Mouse (Mus musculus) kidney, postnatal 0 days (tissue): ENCODE measurements around the gene Ppie. TPM values are rescaled to one million over a fixed set of nuclear protein-coding genes. Genes with fewer than 3 reads are reported as not detected.

Source experiments
- ATAC-seq: fragments of 200-750 bp; cut with Nextera tagmentation; replicated peaks from 2 replicates; pipeline ENCODE4 v1.8.0; 2017; ENCODE audit warnings: low read depth, moderate number of reproducible peaks, moderate TSS enrichment, moderate library complexity; ENCODE audit not compliant: low FRiP score
- DNase-seq: peaks from one replicate; pipeline ENCODE4 v3.0.0-alpha.2; 2016; ENCODE audit warnings: low spot score
- H3K27ac ChIP-seq: fragments of 300-500 bp; sonication (generic); 2 replicates; pipeline ENCODE4 v1.5.1; 2014; ENCODE audit warnings: mild to moderate bottlenecking
- H3K27me3 ChIP-seq: fragments of 300-500 bp; sonication (generic); 2 replicates; pipeline ENCODE4 v1.6.1; 2014; ENCODE audit warnings: low read length, mixed read lengths; ENCODE audit not compliant: insufficient read depth
- H3K36me3 ChIP-seq: fragments of 300-500 bp; sonication (generic); 2 replicates; pipeline ENCODE4 v1.6.1; 2014; ENCODE audit warnings: low read length, mixed read lengths; ENCODE audit not compliant: insufficient read depth
- H3K4me1 ChIP-seq: fragments of 300-500 bp; sonication (generic); replicated peaks from 2 replicates; pipeline ENCODE4 v1.6.1; 2014; ENCODE audit warnings: antibody characterized with exemption, low read length, mixed read lengths; ENCODE audit not compliant: insufficient read depth
- H3K4me2 ChIP-seq: fragments of 300-500 bp; sonication (generic); 2 replicates; pipeline ENCODE4 v1.6.1; 2014; ENCODE audit warnings: mild to moderate bottlenecking, low read length, moderate library complexity, mixed read lengths
- H3K4me3 ChIP-seq: fragments of 300-500 bp; sonication (generic); replicated peaks from 2 replicates; pipeline ENCODE4 v1.5.1; 2014; ENCODE audit warnings: low read depth, low read length
- H3K9ac ChIP-seq: fragments of 300-500 bp; sonication (generic); 2 replicates; pipeline ENCODE4 v1.6.1; 2014; ENCODE audit warnings: low read depth, low read length
- H3K9me3 ChIP-seq: fragments of 300-500 bp; sonication (generic); replicated peaks from 2 replicates; pipeline ENCODE4 v1.6.1; 2016; ENCODE audit warnings: low read length, inconsistent platforms, mixed read lengths
- CTCF ChIP-seq: IDR thresholded peaks from 2 replicates; pipeline ENCODE4 v1.5.1; 2016; ENCODE audit warnings: antibody characterized with exemption, low read depth, mild to moderate bottlenecking, moderate library complexity
- WGBS: fragments of 180-500 bp; shearing (Covaris S2); extraction: QIAGEN DNeasy Blood & Tissue Kit; methylation state at CpG from one replicate; pipeline ENCODE4 v1.1.7; 2014; 5-methylcytosine and 5-hydroxymethylcytosine counted together
- polyA plus RNA-seq: library from polyadenylated mRNA; unstranded; fragments of >200 nt; fragmentation: Nextera tagmentation; extraction: Ambion mirVana; gene quantifications from 2 replicates; pipeline ENCODE4 v1.2.1, GENCODE M21; 2015

Ppie gene
- polyA plus RNA-seq, 1 experiment from 2014 or later, result 76.9 TPM

DNA sequence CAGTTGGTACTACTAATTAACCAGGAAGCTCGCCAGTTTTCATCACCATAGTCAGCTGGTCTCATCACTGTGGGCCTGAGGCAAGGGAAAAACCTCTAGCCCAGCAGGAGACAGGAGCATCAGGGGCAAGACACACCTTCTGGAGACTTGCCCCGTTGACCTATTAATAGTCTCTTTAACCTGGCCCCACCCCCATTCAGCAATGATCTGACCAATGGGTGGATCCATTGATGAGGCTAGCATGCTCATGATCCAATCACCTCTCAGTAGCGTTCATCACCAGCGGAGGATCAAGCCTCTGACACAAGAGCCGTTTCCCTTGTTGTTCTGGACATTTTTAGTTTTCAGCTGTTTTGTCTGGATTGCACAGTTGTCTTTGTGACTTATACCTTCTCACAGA, 47.1 kb downstream of the Ppie start:
- H3K27ac ChIP-seq, result no peak overlapping the region
- ATAC-seq, result no peak
- H3K9me3 ChIP-seq, result no peaks in the 10 kb centered on the region
- TF ChIP-seq CTCF, result no peak
- no peak overlapping the region for H3K9ac ChIP-seq
- H3K4me1 ChIP-seq, result no peaks in the 10 kb centered on the region
- no peak overlapping the region for H3K4me3 ChIP-seq
- no peaks in the 10 kb centered on the region for H3K27me3 ChIP-seq
- no peak overlapping the region for H3K4me2 ChIP-seq
- WGBS, result 70% methylated on average over 5 of the region's 5 CpGs
- H3K36me3 ChIP-seq, result no peaks in the 10 kb centered on the region
- no peak for DNase-seq

GRCm38 (mm10) chr4:123086381-123086780, 53.4 kb downstream of the Ppie start:
- Histone ChIP-seq H3K27me3 (no peaks in the 10 kb centered on the region), H3K27ac (no peak overlapping the region), H3K36me3 (no peaks in the 10 kb centered on the region), H3K9ac (no peak overlapping the region), H3K4me3 (no peak overlapping the region), H3K4me1 (no peaks in the 10 kb centered on the region), H3K9me3 (no peaks in the 10 kb centered on the region), H3K4me2 (no peak overlapping the region)
- TF ChIP-seq CTCF, result peak; percentile 36
- ATAC-seq, result no peak
- 80% methylated on average over 4 of the region's 4 CpGs for WGBS
- DNase-seq, result no peak

GRCm38 (mm10) chr4:123085290-123085689, 54.5 kb downstream of the Ppie start:
- no peak for TF ChIP-seq CTCF
- H3K4me2 ChIP-seq, result no peak overlapping the region
- ATAC-seq, result no peak

DNA sequence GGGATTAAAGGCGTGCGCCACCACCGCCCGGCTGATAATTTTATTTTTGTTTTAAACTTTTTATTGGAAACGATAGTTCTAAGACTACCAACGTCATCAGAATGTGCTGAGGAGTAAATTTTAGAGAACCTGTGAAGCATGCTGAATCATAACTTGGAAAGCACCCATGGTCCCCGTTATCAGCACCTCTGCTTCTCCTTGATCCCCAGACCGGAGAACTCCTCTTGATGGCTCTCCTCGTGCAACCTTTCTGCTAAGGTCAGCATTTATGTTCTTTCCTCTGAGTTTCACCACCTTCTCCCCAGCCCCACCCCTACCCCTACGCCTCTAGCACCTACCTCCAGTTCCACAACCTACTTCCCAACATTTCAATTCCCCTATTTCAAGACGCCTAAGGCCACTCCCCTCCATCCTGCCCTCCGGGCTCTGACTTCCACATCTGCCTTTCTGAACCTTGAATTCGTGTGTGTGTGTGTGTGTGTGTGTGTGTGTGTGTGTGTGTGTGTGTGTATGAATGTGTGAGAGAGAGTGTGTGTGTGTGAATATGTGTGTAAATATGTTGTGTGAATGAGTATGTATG, 56.3 kb downstream of the Ppie start:
- TF ChIP-seq CTCF, result no peak
- no peak for DNase-seq
- H3K27me3 ChIP-seq, result no peaks in the 10 kb centered on the region
- H3K4me3 ChIP-seq, result no peak overlapping the region
- H3K9ac ChIP-seq, result no peak overlapping the region
- no peak for ATAC-seq
- H3K4me2 ChIP-seq, result no peak overlapping the region
- H3K9me3 ChIP-seq, result no peaks in the 10 kb centered on the region
- H3K4me1 ChIP-seq, result no peaks in the 10 kb centered on the region
- no peak overlapping the region for H3K27ac ChIP-seq
- WGBS, result 62% methylated on average over 13 of the region's 13 CpGs
- H3K36me3 ChIP-seq, result no peaks in the 10 kb centered on the region

More at GRCm38 (mm10) chr4:123085290-123085689, 54.5 kb downstream of the Ppie start:
- Histone ChIP-seq H3K27me3 (no peaks in the 10 kb centered on the region), H3K9ac (no peak overlapping the region), H3K9me3 (no peaks in the 10 kb centered on the region), H3K4me1 (no peaks in the 10 kb centered on the region), H3K36me3 (no peaks in the 10 kb centered on the region), H3K27ac (no peak overlapping the region), H3K4me3 (no peak overlapping the region)
- no peak for DNase-seq
- WGBS, result 74% methylated on average over 2 of the region's 2 CpGs

DNA sequence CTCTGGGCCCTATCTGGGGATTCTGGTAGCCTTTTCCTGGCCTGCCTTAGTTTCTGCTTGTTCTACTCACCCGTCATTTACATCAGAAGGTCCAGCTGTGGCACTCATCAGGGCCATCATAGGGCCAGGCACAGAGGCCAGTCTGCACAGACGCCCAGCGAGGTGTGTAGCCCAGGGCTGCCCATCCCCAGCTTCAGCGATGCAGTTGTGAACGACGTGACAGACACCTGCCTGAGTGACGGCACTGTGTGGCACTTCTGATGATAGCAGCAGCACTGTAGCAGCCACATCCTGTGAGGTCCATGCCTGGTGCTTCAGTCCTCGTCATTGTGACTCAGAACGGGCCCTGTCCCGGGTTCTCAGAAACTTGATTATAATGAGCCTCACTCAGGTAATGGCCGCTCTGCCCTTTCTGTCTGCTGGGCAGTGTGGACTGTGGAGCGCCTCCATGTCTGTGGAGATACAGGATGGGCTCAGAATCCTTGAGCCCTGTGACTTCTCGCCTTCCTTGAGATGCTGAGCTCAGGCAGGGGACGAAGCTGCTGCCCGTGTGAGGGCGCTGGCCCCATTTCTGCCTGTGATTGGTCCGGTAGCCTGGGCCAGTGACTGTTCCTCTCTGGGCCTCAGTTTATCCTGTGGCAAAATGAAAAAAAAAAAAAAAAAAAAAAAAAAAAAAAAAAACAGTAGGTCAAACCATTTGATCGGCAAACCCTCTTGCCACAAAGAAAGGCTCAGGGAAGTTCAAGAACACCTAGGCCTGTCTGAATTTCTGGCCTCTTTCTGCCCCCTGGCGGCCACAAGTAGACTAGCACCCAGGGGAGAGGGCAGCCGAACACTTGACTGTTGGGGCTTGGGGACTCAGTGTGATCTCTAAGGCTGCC, 57.2 kb downstream of the Ppie start:
- Histone ChIP-seq H3K27ac (no peak overlapping the region), H3K9ac (no peak overlapping the region), H3K4me3 (no peak overlapping the region), H3K4me1 (no peaks in the 10 kb centered on the region), H3K9me3 (no peaks in the 10 kb centered on the region), H3K27me3 (no peaks in the 10 kb centered on the region), H3K4me2 (no peak overlapping the region), H3K36me3 (no peaks in the 10 kb centered on the region)
- ATAC-seq (no peak), DNase-seq (peak; percentile 81)
- 76% methylated on average over 20 of the region's 20 CpGs for WGBS
- peak; percentile 88 for TF ChIP-seq CTCF

DNA sequence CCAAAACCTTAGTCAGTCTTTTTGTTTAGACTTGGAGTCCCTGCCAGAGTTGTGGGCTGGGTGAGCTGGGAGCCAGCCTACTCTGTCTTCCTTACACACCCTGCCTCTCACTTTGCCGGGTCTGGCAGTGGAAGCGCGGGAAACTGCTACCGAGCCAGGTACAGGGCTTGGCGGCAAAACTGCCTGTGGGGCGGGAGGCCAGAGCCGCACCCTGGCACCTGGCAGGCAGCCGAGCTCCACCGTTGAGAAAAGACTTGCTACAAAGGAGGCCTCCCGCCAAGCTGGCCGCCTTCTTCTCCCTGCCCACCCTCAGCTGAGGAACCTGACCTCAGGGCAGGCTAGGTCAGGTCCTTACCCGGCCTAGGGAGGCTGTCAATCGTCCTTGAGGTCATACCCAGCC, 59.0 kb downstream of the Ppie start:
- H3K27me3 ChIP-seq, result no peaks in the 10 kb centered on the region
- H3K4me3 ChIP-seq, result no peak overlapping the region
- 41% methylated on average over 13 of the region's 13 CpGs for WGBS
- H3K9me3 ChIP-seq, result no peaks in the 10 kb centered on the region
- H3K27ac ChIP-seq, result no peak overlapping the region
- H3K4me1 ChIP-seq, result no peaks in the 10 kb centered on the region
- no peaks in the 10 kb centered on the region for H3K36me3 ChIP-seq
- H3K9ac ChIP-seq, result no peak overlapping the region
- TF ChIP-seq CTCF, result no peak
- no peak overlapping the region for H3K4me2 ChIP-seq
- ATAC-seq (no peak), DNase-seq (no peak)
